Mouse (Mus musculus) hindbrain, embryonic 11.5 days (tissue): ENCODE measurements around the gene Fpr-rs7. TPM values are rescaled to one million over a fixed set of nuclear protein-coding genes. Genes with fewer than 3 reads are reported as not detected.

Experiments
- ATAC-seq: fragments of 200-750 bp; cut with Nextera tagmentation; 2 replicates; pipeline ENCODE4 v1.8.0; 2017; ENCODE audit warnings: mild to moderate bottlenecking, moderate TSS enrichment, moderate library complexity; ENCODE audit not compliant: low FRiP score
- DNase-seq: peaks from one replicate; pipeline ENCODE4 v3.0.0-alpha.2; 2015; ENCODE audit warnings: low spot score
- H3K27ac ChIP-seq: fragments of 300-500 bp; sonication (generic); 2 replicates; pipeline ENCODE4 v1.5.1; 2014; ENCODE audit warnings: mild to moderate bottlenecking, low read depth, low read length
- H3K27me3 ChIP-seq: fragments of 300-500 bp; sonication (generic); 2 replicates; pipeline ENCODE4 v1.6.1; 2014; ENCODE audit warnings: mild to moderate bottlenecking, low read length, moderate library complexity, mixed read lengths; ENCODE audit not compliant: control insufficient read depth, insufficient read depth
- H3K36me3 ChIP-seq: fragments of 300-500 bp; sonication (generic); 2 replicates; pipeline ENCODE4 v1.6.1; 2014; ENCODE audit warnings: mild to moderate bottlenecking, low read length, moderate library complexity, mixed read lengths; ENCODE audit not compliant: control insufficient read depth, insufficient read depth
- H3K4me1 ChIP-seq: fragments of 300-500 bp; sonication (generic); replicated peaks from 2 replicates; pipeline ENCODE4 v1.6.1; 2014; ENCODE audit warnings: low read length, mixed read lengths; ENCODE audit not compliant: control insufficient read depth, insufficient read depth
- H3K4me2 ChIP-seq: fragments of 300-500 bp; sonication (generic); replicated peaks from 2 replicates; pipeline ENCODE4 v1.6.1; 2014; ENCODE audit warnings: mild to moderate bottlenecking, low read depth, low read length
- H3K4me3 ChIP-seq: fragments of 300-500 bp; sonication (generic); 2 replicates; pipeline ENCODE4 v1.5.1; 2014; ENCODE audit warnings: low read depth, low read length
- H3K9ac ChIP-seq: fragments of 300-500 bp; sonication (generic); 2 replicates; pipeline ENCODE4 v1.6.1; 2014; ENCODE audit warnings: low read depth, low read length
- H3K9me3 ChIP-seq: fragments of 300-500 bp; sonication (generic); 2 replicates; pipeline ENCODE4 v1.6.1; 2016; ENCODE audit warnings: low read length; ENCODE audit not compliant: control insufficient read depth
- WGBS: fragments of 180-500 bp; shearing (Covaris S2); extraction: QIAGEN DNeasy Blood & Tissue Kit; methylation state at CpG from one replicate; pipeline ENCODE4 v1.1.7; 2014; 5-methylcytosine and 5-hydroxymethylcytosine counted together
- polyA plus RNA-seq: library from polyadenylated mRNA; unstranded; fragments of >200 nt; fragmentation: Nextera tagmentation; extraction: Ambion mirVana; gene quantifications from 2 replicates; pipeline ENCODE4 v1.2.1, GENCODE M21; 2014

Gene Fpr-rs7
- not detected in 2 replicates for polyA plus RNA-seq

DNA sequence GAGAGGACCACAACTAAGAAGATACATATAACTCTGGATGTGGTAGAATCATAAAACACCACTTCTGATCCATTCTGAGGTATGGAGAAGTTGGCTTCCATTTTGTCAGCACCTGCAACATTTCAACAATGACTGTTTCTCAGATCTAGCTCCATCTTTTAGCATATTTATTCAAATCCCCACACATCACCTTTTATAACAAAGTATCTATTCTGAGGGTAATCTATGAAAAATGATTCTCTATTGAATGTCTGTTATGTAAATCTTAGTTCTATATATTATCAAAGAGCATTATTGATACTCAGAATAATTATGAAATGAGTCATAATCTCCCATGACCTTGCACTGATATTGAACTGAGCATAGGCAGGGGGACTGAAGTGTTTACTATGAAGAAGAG lies at the start of gene Fpr-rs7:
Fpr-rs7 (minus strand) TSS at position 101 of the 400 bp plus-strand sequence.
- H3K4me2 ChIP-seq = no peak within 1 kb of the TSS
- no peaks in the 10 kb centered on the region for H3K27me3 ChIP-seq
- no peak within 1 kb of the TSS for H3K4me3 ChIP-seq
- peaks cover 4% of the 10 kb centered on the region; the same call in 1 of the 2 replicates for H3K9me3 ChIP-seq
- H3K9ac ChIP-seq = no peak within 1 kb of the TSS
- no peaks in the 10 kb centered on the region for H3K4me1 ChIP-seq
- H3K27ac ChIP-seq = no peak within 1 kb of the TSS
- ATAC-seq (no peak), DNase-seq (no peak)
- H3K36me3 ChIP-seq = no peaks in the 10 kb centered on the region

DNA sequence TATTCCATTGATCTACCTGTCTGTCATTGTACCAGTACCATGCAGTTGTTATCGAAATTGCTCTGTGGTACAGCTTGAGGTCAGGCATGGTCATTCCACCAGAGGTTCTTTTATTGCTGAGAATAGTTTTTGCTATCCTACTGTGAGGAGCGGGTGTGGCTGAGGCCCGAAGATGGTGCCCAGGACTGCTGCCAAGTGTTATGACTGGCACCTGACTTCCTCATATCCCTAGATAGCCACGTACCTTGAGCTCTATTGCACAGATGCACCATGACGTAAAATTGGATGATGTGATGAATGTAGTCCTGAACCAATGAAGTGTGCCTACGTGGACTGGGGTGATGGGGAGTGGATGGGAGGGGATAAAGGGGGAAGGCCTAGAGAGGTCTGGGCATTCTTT lies 39.9 kb downstream of the Fpr-rs7 start:
- Histone ChIP-seq H3K27ac (no peak overlapping the region), H3K4me2 (no peak overlapping the region), H3K4me1 (no peaks in the 10 kb centered on the region), H3K36me3 (no peaks in the 10 kb centered on the region), H3K4me3 (no peak overlapping the region), H3K27me3 (no peaks in the 10 kb centered on the region), H3K9ac (no peak overlapping the region), H3K9me3 (no peaks in the 10 kb centered on the region)
- 88% methylated on average over 6 of the region's 6 CpGs for WGBS
- ATAC-seq = no peak
- DNase-seq = no peak

DNA sequence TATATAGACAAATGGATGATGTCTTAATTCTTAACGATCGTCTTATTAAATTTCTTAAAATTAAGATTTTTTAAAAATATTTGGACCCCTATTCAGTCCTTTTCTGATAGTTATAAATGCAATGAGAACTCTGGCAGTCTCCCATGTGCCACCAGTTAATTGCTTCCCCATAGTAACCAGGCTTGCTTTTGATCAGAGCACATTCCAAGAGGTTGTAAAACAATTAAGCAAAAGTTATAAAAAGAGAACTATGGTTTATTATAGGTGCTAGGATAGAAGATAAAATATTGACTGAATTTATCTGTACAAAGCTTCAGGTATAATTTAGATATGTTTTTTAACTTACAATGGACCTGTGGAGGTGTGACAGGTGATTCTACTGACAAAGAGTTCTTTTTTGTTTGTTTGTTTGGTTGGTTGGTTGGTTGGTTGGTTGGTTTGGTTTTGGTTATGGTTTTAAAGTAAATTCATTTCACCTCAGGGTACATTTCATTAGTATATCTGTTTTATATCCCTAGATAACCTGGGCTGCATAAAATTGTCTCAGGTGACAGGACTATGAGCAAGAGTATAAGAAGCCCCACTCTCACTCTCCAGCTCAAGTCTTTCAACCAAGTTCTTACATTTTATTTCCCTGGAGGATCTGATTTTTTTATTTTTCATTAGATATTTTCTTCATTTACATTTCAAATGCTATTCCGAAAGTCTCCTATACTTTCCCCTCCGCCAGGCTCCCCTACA lies 42.2 kb downstream of the Fpr-rs7 start:
- DNase-seq (no peak), ATAC-seq (no peak)
- Histone ChIP-seq H3K9ac (no peak overlapping the region), H3K4me2 (no peak overlapping the region), H3K36me3 (no peaks in the 10 kb centered on the region), H3K4me1 (no peaks in the 10 kb centered on the region), H3K9me3 (no peaks in the 10 kb centered on the region), H3K4me3 (no peak overlapping the region), H3K27me3 (no peaks in the 10 kb centered on the region), H3K27ac (no peak overlapping the region)
- 89% methylated on average over 4 of the region's 4 CpGs for WGBS

Other genes starting within 250 kb of the Fpr-rs7 start
- gene Vmn2r104, start 65.9 kb downstream of the Fpr-rs7 start, polyA plus RNA-seq = not detected in 2 replicates
- not detected in 2 replicates for gene Fpr-rs6, start 68.9 kb upstream of the Fpr-rs7 start, polyA plus RNA-seq
- not detected in 2 replicates for gene Vmn2r105, start 120.8 kb upstream of the Fpr-rs7 start, polyA plus RNA-seq
- gene Vmn2r106, start 171.3 kb upstream of the Fpr-rs7 start, polyA plus RNA-seq = not detected in 2 replicates
- gene Vmn2r107, start 231.0 kb upstream of the Fpr-rs7 start, polyA plus RNA-seq = not detected in 2 replicates